Mouse (Mus musculus) liver (tissue): ENCODE results near the gene Mms19.
A peak's percentile ranks its signal among the peaks of the same experiment; 100 is the strongest.
"Not testable (repeated sequence)": the region's sequence is repeated elsewhere in the genome, so short reads cannot be mapped to it uniquely, and the experiment has no call there.

Experiments used
- DNase-seq: peaks from one replicate; pipeline ENCODE4 v3.0.0-alpha.2; 2020; ENCODE audit warnings: mixed read lengths

Mms19 gene

DNA sequence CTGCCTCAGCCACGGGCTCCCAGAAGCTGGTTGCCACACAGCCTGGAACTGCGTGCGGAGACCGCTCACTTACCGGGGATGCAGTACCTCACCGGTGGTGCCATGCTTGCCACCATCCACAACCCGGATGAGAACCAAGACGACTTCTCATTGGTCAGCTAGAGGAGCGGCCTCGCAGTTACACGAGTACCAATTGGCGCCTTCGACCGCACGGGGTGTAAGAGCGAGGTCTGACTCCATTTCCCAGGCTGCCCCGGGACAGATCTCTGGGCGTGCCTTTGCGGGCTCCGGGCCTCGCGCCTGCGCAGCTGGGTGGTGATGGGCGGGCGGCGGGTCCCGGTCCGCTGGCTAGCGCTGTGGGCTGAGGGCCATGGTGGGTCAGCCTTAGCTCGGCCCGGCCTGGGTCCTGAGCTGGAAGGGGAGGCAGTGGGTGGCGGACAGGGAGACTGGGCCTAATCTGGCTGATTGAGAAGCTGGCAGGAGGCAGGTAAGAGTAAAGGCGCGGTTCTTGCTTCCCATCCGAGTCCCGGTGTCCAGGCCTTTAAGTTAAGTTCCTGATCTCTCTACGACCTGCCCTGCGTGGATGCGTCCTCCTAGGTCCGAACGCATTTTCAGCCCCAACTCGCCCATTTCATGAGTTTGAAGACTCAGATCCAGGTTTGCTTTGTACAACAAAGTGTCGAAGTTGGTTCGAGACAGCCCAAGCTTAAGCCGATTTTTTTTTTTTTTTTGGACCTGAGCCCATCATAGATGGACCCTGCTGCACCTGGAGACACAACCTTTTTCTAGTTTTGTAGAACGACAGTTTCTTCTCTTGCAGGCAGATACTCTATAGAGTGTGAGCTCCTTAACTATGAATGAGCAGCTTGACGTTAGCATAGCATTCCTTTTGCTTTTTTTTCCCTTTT, 47.5 kb downstream of the Mms19 start, which contains the start of the genes Exosc1 and Zdhhc16:
Gene Exosc1, minus strand, starts transcription at position 245 of the 908 bp plus-strand sequence.
Gene Zdhhc16, plus strand, starts transcription at position 302 of the 908 bp plus-strand sequence.
- DNase-seq, result peak; percentile 97

DNA sequence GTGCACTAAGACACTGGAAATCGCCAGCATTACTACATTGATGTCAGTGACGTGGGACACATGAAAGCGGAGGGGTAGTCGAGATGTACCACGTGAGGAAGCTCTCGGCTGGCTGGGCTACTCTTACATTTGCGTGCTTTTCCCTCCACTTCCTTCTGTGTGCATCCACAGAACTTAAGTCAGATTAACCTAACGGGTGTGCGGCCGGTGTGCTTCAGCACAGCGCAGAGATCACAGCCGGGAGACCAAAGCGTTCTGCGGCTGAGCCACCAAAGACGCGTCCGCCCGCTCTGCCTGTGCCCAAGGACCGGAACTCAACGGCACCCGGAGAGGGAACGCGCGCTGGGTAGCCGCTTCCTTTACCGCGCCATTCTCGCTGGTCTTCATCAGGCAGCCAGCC, 48.3 kb downstream of the Mms19 start:
- DNase-seq, result no peak

DNA sequence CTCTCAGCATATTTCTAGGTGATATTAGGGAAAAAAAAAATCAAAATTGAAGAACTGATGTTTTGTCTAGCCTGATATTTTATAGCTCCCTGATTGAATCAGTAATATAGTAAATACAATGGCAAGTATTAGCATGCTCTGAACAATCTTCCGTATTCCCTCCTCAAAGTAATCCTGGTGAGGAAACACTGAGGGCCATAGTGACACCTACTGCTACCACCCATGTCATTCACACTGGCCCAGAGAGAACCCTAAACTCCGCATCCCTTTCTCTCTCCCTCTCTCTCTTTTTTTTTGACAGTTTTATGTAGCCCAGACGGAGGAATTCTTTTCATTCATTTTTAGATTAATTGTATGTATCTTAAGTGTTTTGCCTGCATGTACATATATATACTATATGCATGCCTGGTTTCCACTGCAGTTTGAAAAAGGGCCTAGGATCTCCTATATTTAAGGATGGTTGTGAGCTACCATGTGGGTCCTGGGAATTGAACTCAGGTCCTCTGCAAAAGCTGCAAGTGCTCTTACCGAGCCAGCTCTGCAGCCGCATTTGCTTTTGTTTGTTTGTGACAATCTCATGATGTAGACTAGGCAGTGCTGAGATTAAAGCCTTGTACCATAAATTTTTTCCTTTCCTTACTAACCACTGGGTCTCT, 60.4 kb downstream of the Mms19 start:
- DNase-seq, result no peak

DNA sequence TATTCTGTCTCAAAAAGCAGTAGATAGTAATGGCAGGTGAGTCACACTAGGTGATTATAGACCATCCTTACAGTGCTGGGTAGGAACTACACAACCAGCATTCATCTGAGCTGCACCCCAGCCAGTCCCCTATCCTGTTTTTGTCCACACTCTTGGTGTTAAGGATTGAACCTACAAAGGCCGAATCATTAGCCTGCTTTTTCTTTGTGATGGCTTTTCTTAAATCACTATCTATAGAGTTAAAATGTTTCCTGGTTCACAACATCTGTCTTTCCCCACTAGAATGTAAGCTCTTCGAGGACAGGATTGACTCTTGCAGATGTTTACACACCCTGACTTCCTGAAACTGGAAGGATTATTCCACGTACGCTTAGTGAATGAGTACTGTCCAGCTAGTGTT, 61.5 kb downstream of the Mms19 start:
- no peak for DNase-seq

DNA sequence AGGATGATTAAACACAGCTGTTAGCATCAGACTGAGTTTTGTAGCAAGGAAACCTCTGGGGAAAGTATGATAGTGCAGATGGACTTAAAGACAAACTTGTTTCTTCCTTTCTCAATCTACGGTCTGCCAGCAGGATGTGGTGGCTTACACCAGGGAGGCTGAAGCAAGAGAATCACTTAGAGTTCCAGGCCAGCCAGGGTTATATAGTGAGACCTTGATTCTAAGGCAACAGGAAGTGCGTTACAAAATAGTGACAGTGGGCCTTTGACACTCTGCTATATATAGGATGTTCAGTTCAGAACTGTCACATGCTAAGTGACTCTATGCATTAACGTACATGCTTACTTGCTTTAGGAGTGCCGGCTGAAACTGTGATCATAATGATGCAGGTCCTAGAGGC, 64.1 kb downstream of the Mms19 start:
- DNase-seq, result no peak

DNA sequence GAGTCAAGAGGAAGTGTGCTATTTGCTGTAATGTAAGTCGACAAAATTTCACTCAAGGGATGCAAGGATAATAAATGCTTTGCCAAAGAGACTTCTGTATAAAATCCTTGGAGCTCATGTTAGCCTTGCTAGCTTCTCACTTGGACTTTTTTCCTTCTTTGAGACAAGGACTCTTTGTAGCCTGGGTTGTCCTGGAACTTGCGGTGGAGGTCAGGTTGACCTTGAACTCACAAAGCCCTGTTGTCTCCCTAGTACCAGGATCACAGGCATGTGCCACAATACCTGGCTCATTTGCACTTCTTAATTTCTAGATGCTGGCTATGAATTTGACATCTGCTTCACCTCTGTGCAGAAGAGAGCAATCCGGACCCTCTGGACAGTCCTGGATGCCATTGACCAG, 65.7 kb downstream of the Mms19 start:
- no peak for DNase-seq

DNA sequence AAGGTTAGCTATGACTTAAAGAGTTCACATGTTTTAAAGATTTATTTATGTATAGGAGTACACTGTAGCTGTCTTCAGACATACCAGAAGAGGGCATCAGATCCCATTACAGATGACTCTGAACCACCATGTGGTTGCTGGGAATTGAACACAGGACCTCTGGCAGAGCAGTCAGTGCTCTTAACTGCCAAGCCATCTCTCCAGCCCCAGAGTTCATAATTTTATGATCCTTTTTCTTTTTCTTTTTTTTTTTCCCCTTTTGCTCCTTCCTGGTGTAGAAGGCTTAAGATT, 66.4 kb downstream of the Mms19 start:
- DNase-seq, result not testable (repeated sequence)

DNA sequence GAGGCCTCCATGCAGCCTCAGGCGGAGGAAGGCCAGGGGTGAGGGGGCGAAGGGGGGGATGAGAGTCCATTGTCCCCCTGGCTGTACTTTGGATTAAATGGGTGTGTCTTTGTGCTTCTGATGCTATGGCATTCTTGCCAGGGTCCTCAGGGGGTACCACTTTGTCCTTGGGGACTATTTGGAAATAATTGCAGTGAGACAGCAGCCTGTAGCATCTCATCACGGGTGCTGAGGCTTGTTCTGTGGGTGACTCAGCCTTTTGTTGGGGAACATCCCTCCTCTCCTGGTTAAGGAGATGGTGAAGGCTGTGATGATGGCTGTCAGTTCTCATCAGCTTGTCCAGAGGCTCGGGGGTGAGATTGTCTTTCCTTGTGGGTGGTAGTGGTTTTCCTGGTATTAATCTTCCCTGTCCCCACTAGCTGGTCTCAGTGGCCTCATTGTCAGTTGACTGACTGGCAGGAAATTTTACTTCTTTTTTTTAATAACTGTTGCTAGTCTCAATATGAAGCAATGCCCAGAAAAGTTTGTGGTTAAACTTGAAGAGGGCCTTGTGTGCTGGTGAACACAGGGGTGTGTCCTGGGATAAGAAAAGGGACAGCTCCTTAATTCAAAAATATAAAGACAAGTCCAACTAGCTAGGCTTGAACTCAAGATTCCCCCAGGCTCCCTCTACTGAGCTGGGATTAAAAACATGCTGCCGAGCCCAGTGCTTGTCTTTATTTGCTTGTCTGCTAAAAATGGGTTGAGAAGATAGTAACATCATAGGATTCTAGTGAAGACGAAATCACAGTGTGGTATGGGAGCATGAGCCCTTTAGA, 67.0 kb downstream of the Mms19 start:
- DNase-seq, result no peak

DNA sequence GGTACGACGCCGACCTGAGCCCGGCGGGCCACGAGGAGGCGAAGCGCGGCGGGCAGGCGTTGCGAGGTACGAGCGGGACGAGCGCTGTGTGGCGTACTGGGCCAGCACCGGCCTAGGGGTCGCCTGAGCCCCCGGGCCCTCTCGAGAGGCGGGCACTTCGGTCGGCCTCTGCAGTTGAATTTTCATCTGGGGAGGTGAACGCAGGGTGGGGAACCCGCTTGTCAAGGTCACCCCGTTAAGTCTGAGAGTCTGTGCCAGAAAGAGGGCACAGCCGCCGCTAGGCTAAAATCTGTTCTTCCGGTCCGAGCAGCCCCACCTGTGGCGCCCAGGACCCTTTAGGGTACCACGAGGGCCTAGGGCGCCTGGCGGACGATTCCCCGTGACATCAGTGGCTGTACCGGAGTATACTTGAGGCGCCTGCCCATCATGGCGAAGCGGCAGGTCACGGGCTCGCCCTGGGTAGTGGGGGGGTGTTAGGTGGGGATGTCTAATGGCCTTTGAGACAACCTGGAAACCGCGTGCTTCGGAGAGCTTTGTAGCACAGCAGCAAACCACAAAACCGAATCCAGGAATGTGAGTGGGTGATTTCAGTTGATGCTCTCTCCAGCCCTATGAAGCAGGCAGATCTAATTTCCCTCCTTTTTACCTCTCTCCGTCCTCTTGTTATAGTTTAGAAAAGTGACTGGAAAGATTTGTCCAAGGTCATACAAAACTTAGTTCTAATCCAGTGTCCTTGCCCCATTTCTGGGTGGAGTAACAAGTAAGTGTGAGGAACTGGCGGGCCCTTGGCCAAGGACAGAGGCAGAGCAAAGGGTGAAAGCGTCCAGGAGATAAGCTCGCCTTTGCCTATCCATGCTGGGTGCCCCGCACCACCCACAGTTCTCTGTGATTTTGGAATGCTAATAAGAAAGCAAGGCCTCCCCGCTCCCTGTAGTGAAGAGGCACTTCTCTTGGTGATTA, 68.6 kb downstream of the Mms19 start:
- DNase-seq, result peak; percentile 53

DNA sequence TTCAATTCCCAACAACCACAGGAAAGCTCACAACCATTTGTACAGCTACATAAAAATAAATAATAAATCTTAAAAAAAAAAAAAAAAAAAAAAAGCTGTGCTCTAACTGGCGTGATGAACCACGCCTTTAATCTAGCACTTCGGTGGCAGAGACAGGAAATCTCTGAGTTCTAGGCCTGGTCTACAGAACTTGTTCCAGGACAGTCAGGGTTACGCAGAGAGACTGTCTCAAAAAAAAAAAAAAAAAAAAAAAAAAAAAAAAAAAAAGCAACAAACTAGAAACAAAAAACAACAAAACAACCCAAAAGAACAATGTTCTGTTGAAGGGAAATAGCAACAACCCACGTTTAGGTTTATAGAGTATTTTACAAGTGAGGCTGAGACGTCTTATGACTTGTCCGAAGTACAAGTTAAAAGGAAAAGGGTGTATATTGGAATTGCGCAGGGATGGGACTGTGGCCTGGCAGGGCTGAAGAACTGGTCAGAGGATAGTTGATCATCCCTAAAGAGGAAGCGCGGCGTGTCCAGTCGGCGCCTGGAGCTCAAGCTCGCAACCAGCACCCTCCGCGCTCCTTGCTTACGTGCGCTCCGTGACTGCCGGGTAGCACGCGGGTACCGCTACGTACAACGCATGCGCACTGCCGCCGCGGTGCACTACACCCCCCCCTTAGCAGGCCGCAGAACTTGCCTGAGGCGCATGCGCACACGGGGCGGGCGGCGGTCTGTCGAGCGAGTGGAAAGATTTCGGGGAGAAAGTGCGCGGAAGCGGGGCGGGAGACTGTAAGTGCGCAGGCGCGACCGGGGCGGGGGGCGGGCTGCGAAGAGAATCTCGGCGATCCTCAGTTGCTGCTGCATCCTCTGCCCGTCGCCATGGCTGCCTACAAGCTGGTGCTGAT, 69.5 kb downstream of the Mms19 start, which contains the start of gene Pgam1:
Gene Pgam1, plus strand, starts transcription at position 746 of the 896 bp plus-strand sequence.
- peak; percentile 99 for DNase-seq

DNA sequence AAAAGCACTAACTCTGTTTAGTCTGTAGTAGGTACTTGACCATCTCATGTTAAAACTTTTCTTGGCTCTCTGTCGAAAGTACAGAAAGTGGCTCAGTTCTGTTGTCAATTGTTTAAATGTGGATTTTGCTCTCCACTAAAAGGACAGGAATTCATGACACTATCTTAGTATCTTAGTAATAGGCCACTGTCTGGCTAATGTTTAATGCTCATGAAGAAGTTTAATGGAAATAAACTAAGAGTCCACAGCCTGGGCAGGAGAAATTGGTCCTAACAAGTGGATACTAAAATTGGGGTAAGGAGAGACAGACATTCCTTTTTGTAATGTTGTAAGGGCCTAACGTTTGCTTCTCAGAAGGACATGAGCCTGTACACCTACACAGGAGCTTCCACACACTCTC, 70.6 kb downstream of the Mms19 start:
- DNase-seq, result no peak

DNA sequence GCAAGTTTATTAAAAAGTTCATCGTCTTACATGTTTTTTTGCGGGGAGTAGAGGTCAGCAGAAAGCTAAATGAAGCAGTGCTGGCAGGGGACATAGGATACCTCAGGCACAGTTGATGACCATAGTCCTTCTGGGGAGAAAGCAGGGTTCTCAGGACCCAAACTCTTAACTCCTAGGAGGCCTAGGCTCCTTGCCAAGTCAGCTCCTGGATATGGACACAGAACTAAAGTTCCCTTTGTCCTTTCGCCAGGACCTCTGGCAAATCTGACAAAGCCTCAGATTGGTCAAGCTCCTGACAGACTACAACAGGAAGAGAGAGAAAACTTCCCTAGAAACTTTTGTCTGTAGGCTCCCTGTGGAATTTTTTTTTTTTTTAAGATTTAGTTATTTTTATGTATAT, 72.2 kb downstream of the Mms19 start:
- DNase-seq, result no peak

DNA sequence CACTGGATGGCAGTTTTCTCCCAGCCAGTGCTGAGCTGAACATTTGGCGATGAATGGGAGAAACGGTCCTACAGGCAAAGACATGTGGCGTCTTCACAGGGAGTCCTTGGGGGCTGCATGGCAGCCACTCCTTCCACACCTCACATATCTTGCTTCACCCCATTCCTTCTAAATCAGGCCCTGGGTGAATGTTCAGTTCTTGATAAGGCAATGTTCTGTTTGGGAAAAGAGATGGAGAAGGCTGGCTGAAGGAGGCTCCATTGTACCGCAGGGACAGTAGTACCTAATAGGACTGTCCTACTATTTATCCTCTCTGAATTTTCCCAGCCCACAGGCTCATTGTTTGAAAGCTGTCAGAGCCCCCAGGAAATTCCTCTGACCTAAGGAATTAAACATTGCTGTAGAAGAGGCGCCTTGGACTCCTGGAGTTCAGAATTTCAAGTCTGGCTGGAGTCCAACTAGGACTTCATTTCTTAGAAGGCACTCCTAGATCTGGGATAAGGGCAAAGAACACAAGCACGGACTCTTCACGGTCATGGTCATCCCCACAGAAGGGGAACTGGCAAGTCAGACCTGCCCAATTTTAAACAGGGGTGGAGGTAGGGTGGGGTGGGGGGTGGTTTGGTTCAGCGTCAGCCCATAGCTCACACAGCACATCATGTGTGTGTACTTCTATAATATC, 73.7 kb downstream of the Mms19 start:
- peak; percentile 24 for DNase-seq

DNA sequence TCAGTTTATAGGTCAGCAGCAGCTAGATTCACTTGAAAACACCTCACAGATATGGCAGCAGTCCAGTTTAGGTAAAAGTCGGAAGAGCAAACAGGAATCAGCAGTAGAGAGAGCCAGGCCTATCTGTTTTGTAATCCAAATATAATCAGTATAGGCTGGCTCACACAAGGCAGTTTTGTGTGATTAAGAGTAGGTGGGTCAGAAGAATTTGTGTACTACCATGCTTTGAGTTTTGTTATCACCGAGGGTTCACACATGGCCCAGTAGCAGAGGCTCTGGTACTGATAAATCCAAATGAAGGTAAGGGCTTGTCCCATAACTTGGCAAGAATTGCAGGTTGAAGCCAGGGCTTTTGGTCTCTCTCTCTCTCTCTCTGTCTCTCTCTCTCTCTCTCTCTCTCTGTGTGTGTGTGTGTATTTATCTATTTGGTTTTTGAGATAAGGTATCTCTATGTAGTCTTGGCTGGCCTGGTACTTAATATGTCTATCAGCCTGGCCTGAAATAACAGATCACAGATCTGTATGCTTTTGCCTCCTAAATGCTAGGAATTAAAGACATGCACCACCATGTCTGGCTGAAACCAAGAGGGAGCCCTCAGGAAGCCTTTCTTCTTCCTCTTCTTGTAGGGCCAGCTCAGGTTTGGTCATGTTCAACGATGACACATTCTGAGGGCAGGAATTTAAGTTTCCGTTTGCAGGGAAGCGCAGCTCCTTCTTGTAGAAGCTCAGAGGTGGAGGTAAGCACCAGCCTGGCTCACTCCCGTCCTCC, 74.5 kb downstream of the Mms19 start:
- DNase-seq, result no peak

DNA sequence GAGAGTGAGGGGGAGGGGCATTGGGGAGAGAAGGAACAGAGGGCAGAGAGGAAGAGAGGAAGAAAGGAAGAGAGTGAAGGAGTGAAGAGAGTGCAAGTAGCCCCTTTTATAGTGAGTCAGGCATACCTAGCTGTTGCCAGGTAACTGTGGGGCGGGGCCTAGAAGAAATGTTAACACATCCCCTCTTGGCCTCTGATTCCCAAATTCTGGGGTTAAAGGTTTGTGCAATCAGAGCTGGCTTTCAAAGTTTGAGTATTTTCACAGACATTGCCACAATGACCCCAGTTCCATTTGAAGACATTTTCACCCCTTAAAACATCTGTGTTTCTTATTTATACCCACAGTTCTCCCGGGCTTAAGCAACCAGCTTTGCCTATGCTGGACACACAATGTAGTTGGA, 75.7 kb downstream of the Mms19 start:
- DNase-seq, result no peak

DNA sequence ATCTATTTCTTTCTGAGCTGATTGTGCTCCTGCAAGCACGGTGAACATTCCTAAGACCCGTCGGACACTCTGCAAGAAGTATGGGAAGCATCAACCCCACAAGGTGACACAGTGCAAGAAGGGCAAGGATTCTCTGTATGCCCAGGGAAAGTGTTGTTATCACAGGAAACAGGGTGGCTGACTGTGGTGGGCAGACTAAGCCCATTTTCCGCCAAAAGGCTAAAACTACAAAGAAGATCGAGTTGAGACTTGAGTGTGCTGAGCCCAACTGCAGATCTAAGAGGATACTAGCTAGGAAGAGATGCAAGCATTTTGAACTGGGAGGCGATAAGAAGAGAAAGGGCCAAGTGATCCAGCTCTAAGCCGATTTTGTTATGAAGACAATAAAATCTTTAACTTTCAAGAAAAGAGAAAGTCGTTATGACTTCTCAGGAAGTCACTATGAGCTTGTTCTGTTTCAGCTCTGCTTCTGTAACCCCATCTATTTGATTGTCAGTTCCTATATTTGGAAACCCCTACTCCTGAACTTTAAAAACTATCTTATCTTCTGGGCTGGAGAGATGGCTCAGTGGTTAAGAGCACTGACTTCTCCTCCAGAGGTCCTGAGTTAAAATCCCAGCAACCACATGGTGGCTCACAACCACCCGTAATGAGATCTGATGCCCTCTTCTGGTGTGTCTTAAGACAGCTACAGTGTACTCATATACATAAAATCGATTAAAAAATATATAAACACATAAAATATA, 77.9 kb downstream of the Mms19 start:
- no peak for DNase-seq

DNA sequence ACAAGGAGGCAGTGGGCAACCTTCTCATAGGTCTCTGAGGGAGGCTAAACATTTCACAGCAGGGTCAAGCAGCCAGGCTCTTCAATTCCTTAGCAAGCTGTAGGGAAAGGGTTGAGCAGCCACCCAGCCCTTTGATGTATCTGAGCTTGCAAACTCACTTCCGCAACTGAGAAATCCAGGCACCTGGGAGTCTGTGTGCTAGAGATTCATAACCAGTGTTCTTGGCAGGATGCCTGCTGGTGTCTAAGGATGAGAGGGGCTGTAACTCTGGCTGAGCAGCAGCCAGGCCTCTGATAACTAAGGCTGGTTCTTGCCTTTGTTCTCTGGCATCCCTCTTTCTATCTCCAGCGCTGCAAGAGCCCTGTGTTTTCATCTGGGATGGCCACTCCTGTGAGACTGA, 79.3 kb downstream of the Mms19 start:
- peak; percentile 26 for DNase-seq

DNA sequence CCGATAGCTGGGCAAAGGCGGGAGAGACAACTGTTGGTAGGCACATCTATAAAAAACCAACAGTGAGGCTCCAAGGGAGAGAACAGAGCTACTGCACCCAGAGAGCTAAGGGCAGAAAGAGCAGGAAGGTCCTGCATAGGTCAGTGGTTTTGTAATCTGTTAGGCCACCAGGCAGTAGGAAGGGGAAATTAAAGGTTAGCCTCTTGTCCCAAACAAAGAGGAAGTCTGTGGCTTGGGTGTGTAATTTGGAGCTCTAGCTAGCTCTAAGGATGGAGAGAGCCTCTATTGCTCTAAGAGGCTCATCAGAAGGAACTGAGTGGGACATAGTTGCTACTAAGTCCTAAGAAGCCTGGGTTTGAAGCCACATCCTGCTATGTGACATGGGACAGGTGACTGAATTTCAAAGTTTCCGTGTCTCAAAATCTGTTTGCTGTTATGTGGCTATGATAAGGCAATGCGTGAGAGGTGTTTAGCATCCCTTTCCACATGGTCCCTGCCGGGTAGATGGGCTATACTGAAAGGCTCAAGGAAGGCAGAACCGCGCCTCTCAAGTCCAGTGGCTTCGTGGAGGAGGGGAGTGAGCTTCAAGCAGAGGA, 80.4 kb downstream of the Mms19 start:
- no peak for DNase-seq
